Mouse (Mus musculus) hindbrain, embryonic 16.5 days (tissue): Measurements from ENCODE around the gene Ndrg3. TPM values are rescaled to one million over a fixed set of nuclear protein-coding genes. Genes with fewer than 3 reads are reported as not detected.
"Not testable (repeated sequence)": the region's sequence is repeated elsewhere in the genome, so short reads cannot be mapped to it uniquely, and the experiment has no call there.

ENCODE experiments used
- ATAC-seq: fragments of 200-750 bp; cut with Nextera tagmentation; 2 replicates; pipeline ENCODE4 v1.8.0; 2017; ENCODE audit warnings: moderate TSS enrichment, moderate library complexity
- H3K27ac ChIP-seq: fragments of 300-500 bp; sonication (generic); 2 replicates; pipeline ENCODE4 v1.5.1; 2014; ENCODE audit warnings: low read depth, mild to moderate bottlenecking, control low read depth, low read length, moderate library complexity
- H3K27me3 ChIP-seq: fragments of 300-500 bp; sonication (generic); replicated peaks from 2 replicates; pipeline ENCODE4 v1.6.1; 2014; ENCODE audit warnings: low read length; ENCODE audit not compliant: control insufficient read depth, insufficient read depth
- H3K36me3 ChIP-seq: fragments of 300-500 bp; sonication (generic); 2 replicates; pipeline ENCODE4 v1.6.1; 2014; ENCODE audit warnings: mild to moderate bottlenecking, low read length, moderate library complexity, mixed read lengths; ENCODE audit not compliant: control insufficient read depth, insufficient read depth
- H3K4me1 ChIP-seq: fragments of 300-500 bp; sonication (generic); 2 replicates; pipeline ENCODE4 v1.6.1; 2014; ENCODE audit warnings: low read depth, low read length; ENCODE audit not compliant: control insufficient read depth, insufficient read depth
- H3K4me2 ChIP-seq: fragments of 300-500 bp; sonication (generic); 2 replicates; pipeline ENCODE4 v1.6.1; 2014; ENCODE audit warnings: mild to moderate bottlenecking, low read length, control low read depth, moderate library complexity
- H3K4me3 ChIP-seq: fragments of 300-500 bp; sonication (generic); 2 replicates; pipeline ENCODE4 v1.5.1; 2014; ENCODE audit warnings: mild to moderate bottlenecking, low read length, control low read depth, moderate library complexity
- H3K9ac ChIP-seq: fragments of 300-500 bp; sonication (generic); 2 replicates; pipeline ENCODE4 v1.6.1; 2014; ENCODE audit warnings: low read depth, mild to moderate bottlenecking, control low read depth, low read length, moderate library complexity
- H3K9me3 ChIP-seq: fragments of 300-500 bp; sonication (generic); 2 replicates; pipeline ENCODE4 v1.6.1; 2014; ENCODE audit warnings: mild to moderate bottlenecking, low read length, moderate library complexity; ENCODE audit not compliant: control insufficient read depth
- WGBS: fragments of 180-500 bp; shearing (Covaris S2); extraction: QIAGEN DNeasy Blood & Tissue Kit; methylation state at CpG from one replicate; pipeline ENCODE4 v1.1.7; 2014; 5-methylcytosine and 5-hydroxymethylcytosine counted together
- polyA plus RNA-seq: library from polyadenylated mRNA; unstranded; fragments of >200 nt; fragmentation: Nextera tagmentation; extraction: Ambion mirVana; gene quantifications from 2 replicates; pipeline ENCODE4 v1.2.1, GENCODE M21; 2015

Ndrg3 gene
- polyA plus RNA-seq, 1 experiment from 2014 or later = 181 TPM

DNA sequence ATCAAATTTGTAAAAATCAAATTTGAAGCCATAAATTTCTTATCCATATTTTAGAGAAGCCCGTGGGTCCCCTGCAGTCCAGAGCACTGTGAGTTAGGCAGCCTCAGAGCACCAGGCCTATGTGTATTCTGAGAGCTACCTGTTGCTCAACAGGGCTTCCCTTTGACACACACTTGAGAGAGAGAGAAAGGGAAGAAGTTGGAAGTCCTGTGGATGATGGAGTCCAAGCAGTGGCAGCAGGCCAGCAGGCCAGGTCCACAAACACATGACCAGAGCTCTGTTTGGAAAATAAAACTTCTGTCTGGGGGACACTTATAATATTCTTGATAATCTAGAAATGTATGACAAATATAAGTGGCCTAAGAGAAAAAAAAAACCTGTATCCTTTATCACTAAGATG is 58.4 kb downstream of the Ndrg3 start:
- no peaks in the 10 kb centered on the region for H3K4me1 ChIP-seq
- H3K9me3 ChIP-seq = no peaks in the 10 kb centered on the region
- no peaks in the 10 kb centered on the region for H3K27me3 ChIP-seq
- H3K4me3 ChIP-seq = no peak overlapping the region
- peaks cover 24% of the 10 kb centered on the region for H3K36me3 ChIP-seq
- no peak for ATAC-seq
- H3K9ac ChIP-seq = no peak overlapping the region
- no peak overlapping the region for H3K27ac ChIP-seq
- H3K4me2 ChIP-seq = no peak overlapping the region
- 89% methylated on average over 1 of the region's 1 CpGs for WGBS

DNA sequence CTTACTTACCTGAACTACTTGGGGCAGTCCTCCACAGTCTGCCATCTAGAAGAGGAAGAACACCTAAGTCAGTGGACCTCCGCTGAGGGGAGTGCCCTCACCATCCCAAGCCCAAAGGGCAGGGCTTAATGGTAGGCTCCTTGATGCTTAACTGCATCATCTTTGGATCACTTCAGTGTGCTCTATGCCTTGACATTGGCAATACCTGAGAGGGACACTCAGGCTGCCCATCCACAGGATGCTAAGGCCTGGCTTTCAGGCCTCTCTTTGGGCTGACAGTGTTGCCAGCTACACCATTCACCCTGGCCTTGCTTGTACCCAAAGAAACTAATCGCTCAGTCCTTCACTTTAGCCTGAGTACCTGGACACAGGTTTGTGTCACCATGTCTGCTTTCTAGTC is 60.4 kb downstream of the Ndrg3 start:
- H3K4me1 ChIP-seq = no peaks in the 10 kb centered on the region
- H3K9ac ChIP-seq = no peak overlapping the region
- no peaks in the 10 kb centered on the region for H3K27me3 ChIP-seq
- no peak overlapping the region for H3K4me3 ChIP-seq
- no peak overlapping the region for H3K4me2 ChIP-seq
- ATAC-seq = no peak
- no peak overlapping the region for H3K27ac ChIP-seq
- peaks cover 23% of the 10 kb centered on the region for H3K36me3 ChIP-seq
- 96% methylated on average over 2 of the region's 2 CpGs for WGBS
- H3K9me3 ChIP-seq = no peaks in the 10 kb centered on the region

DNA sequence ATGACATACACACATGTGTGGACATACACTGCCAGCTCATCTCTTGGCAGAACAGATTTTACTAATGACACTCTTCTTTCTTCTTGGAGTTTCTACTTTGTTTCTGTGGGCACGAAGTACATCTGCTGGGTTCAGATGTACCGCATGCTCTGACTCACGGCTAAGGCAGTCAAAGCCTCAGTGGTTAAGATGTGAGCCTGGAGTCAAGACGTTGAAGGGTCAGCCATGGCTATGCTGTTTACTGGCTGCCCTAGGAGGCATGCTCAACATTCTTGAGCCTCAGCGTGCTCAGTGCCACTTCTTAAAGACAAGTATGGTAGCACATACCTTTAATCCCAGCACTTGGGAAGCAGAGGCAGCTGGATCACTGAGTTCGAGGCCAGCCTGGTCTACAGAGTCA is 61.3 kb downstream of the Ndrg3 start:
- Histone ChIP-seq H3K4me2 (no peak overlapping the region), H3K9me3 (no peaks in the 10 kb centered on the region), H3K27ac (no peak overlapping the region), H3K4me3 (no peak overlapping the region), H3K36me3 (peaks cover 19% of the 10 kb centered on the region), H3K4me1 (no peaks in the 10 kb centered on the region), H3K9ac (no peak overlapping the region), H3K27me3 (no peaks in the 10 kb centered on the region)
- WGBS = 92% methylated on average over 6 of the region's 6 CpGs
- no peak for ATAC-seq

DNA sequence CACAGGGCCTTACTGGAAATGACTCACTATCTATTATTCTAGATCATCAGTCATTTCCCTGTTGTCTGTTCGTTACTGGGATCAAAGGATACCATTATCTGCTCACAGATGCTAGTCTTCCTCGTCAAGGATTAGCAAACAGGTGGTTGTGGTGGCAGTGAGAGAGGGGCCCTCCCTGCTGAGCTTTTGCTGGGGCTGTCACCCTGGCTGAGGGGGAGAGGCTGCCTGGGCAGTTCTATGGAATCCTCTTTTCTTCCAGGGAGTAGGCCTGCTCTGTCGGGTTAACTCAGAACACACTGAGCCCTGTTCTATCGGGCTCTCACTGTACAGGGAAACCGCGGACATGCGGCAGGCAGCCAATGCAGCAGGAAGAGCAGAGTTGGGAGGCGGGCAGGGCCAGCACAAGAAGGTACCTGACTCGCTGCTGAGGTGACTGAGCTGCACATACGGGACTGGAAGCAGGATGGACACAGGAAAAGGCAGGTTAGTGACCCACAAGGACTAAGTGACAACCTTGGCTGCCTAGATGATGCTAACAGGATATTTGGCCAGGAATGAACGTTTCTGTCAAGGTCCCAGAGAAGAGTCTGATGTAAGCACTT is 62.2 kb downstream of the Ndrg3 start:
- Histone ChIP-seq H3K27me3 (no peaks in the 10 kb centered on the region), H3K9me3 (no peaks in the 10 kb centered on the region), H3K4me3 (no peak overlapping the region), H3K4me1 (no peaks in the 10 kb centered on the region), H3K27ac (no peak overlapping the region), H3K9ac (no peak overlapping the region), H3K36me3 (peaks cover 19% of the 10 kb centered on the region), H3K4me2 (no peak overlapping the region)
- 64% methylated on average over 11 of the region's 11 CpGs for WGBS
- no peak for ATAC-seq

DNA sequence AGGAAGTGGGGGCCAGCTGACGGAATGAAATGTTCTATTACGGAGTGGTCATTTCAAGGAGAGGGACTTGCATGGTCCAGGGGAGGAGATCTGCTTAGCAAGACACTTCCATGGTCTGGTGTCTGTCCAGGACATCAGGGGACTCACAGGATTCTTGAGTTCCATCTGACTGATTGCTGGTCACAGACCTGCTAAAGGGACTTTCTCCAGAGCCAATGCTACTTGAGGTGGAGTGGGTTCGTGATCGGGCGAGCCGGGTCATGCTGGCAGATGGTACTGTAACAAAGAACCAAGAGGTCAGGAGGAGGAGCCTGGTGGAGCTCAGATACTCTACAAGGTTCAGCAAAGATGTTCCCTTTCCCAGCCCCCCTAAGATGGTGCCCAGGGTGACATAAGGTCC is 63.2 kb downstream of the Ndrg3 start:
- no peak for ATAC-seq
- H3K9ac ChIP-seq = no peak overlapping the region
- 94% methylated on average over 6 of the region's 6 CpGs for WGBS
- H3K27ac ChIP-seq = no peak overlapping the region
- H3K36me3 ChIP-seq = peaks cover 17% of the 10 kb centered on the region
- no peak overlapping the region for H3K4me3 ChIP-seq
- no peak overlapping the region for H3K4me2 ChIP-seq
- no peaks in the 10 kb centered on the region for H3K4me1 ChIP-seq
- no peaks in the 10 kb centered on the region for H3K27me3 ChIP-seq
- no peaks in the 10 kb centered on the region for H3K9me3 ChIP-seq

DNA sequence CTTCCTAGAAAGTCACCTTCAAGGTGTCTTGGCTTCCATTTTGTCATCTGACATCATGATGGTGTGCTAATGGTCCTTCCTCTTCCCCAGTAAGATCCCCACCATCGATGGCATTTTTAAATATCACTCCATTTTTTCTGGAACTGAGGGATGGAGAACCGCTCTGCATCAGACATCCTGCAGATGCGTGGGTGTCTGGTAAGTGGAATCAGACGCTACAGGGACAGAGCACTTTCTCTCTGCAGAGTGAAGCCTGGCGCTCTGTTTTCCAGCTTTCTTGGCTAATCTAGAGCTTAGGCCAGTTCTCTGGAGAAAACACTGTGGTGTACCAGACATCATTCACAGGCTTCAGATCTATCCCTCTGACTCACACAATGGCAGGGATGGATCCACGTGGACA is 64.2 kb downstream of the Ndrg3 start:
- Histone ChIP-seq H3K27ac (no peak overlapping the region), H3K36me3 (peaks cover 16% of the 10 kb centered on the region), H3K4me1 (no peaks in the 10 kb centered on the region), H3K9me3 (no peaks in the 10 kb centered on the region), H3K9ac (no peak overlapping the region), H3K4me3 (no peak overlapping the region), H3K27me3 (no peaks in the 10 kb centered on the region), H3K4me2 (no peak overlapping the region)
- ATAC-seq = no peak
- WGBS = 92% methylated on average over 6 of the region's 6 CpGs

DNA sequence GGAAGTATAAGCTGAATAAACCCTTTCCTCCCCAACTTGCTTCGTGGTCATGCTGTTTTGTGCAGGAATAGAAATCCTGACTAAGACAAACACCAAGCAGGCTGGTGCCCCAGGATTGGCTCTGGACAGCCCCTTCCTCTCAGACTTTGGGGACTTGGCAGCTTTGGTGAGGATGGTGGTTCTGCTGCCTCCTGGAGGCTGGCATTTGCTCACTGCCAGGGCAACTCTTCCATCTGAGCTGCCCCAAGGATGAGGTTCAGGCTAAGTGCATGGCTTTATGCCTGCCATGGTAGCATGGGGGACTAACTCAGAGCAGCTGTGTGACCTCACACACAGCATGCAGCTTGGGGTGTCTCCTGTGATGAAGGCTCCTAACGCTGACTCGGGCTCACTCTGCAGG is 66.2 kb downstream of the Ndrg3 start:
- H3K27ac ChIP-seq, ATAC-seq, H3K4me3 ChIP-seq, H3K9ac ChIP-seq, H3K4me2 ChIP-seq, H3K9me3 ChIP-seq, H3K27me3 ChIP-seq, H3K4me1 ChIP-seq: not testable (repeated sequence)
- H3K36me3 ChIP-seq = peaks cover 11% of the 10 kb centered on the region
- WGBS = 79% methylated on average over 3 of the region's 3 CpGs

DNA sequence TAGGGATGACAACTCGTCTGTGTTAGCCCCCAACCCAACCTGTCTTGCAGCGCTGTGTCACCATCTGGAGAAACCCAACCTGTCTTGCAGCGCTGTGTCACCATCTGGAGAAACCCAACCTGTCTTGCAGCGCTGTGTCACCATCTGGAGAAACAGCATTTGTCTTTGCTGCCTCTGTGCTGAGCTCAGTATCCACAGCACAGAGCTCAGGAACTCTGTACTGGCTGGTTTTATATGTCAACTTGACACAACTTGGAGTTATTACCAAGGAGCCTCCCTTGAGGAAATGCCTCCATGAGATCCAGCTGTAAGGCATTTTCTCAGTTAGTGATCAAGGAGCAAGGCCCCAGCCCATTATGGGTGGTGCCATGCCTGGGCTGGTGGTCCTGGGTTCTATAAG is 66.8 kb downstream of the Ndrg3 start:
- H3K36me3 ChIP-seq, H3K4me3 ChIP-seq, H3K27ac ChIP-seq, H3K9me3 ChIP-seq, H3K9ac ChIP-seq, H3K4me1 ChIP-seq, H3K27me3 ChIP-seq, ATAC-seq, H3K4me2 ChIP-seq: not testable (repeated sequence)
- WGBS = 83% methylated on average over 4 of the region's 4 CpGs

DNA sequence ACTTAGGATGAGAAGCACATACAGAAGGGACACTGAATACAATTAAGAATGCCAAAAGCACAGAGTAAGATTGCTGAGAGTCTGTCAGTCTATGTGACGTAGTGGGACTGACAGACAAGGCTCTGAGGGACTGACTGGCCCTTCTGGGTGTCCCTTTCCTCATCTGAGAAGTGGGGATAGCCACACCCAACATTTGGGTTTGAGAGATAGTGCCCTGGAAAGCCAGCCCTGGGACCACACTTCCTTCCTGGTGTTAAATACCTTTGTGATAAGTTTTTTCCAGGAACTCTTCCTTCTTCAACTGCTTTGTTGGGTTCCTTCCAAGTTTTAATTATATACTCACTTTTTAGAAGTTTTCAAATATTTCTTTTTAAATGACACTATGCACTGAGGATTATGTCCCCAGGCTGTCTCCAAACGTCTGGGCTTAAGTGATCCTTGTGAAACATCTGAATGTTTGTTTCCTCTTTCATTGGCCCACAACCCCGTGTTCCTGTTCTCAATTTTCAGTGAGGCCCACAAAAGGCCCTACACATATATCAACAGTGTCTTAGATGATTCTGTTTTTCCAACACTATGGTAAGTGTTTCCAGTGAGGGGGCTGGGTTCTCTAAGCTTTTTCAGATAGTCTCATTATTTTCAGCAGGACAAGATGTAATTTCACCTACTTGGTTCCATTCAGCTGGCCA is 67.5 kb downstream of the Ndrg3 start:
- peaks cover 8% of the 10 kb centered on the region; the same call in 1 of the 2 replicates for H3K36me3 ChIP-seq
- no peak overlapping the region for H3K4me2 ChIP-seq
- H3K27me3 ChIP-seq = no peaks in the 10 kb centered on the region
- ATAC-seq = no peak
- no peaks in the 10 kb centered on the region for H3K9me3 ChIP-seq
- no peak overlapping the region for H3K9ac ChIP-seq
- no peak overlapping the region for H3K4me3 ChIP-seq
- H3K4me1 ChIP-seq = no peaks in the 10 kb centered on the region
- 69% methylated on average over 3 of the region's 3 CpGs for WGBS
- no peak overlapping the region for H3K27ac ChIP-seq
